18 mouse cellular contexts compared by ENCODE assay signal in the genomic region with DNA sequence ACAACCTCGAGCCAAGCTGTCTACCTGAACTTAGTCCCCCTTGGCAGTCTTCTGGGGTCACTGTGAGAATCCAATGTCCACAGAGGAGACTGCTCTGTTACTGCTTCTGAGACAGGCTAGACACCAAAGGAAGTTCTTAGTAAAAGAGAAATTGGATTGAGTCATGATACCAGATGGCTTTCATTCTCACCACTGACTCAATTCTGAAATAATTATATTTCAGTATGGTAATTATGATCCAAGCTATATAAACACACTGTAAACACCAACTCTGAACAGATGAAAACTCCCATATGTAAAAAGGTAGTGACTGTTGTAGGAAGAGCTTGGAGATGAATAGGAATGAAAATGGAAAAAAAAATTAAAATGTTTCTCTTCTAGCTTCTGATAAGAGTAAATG. TPM values are rescaled to one million over a fixed set of nuclear protein-coding genes. Genes with fewer than 3 reads are reported as not detected.
DNase-seq lines count a peak whose midpoint lies in the region; ATAC-seq and TF ChIP-seq lines count a peak whose summit lies in the region.
"Had no signal": no experiment of that assay in that cellular context is flagged by ENCODE, and none has a peak within 500 bp of the region (broad histone marks: within the 10 kb centered on the region; RNA-seq: fewer than 3 reads in every experiment).

No protein-coding gene starts in this region.

- H3K36me3 ChIP-seq in lung, embryonic 16.5 days (ENCODE audit: control insufficient read depth, insufficient read depth, low read length): peaks cover 11% of the 10 kb centered on the region
- H3K36me3 ChIP-seq in stomach, postnatal 0 days (ENCODE audit: control insufficient read depth, insufficient read depth, low read length): no peaks in the 10 kb centered on the region
- H3K36me3 ChIP-seq: midbrain, embryonic 15.5 days had no signal

- DNase-seq in frontal cortex, postnatal 10 days (ENCODE audit: low spot score in 2 of 2): no peak
- no peak for DNase-seq in lung, adult 18-20 months
- DNase-seq in brain, adult 2 months (ENCODE audit: low read depth, low spot score): peak; percentile 71
- DNase-seq in stomach, postnatal 0 days (ENCODE audit: low spot score): no peak
- no peak for DNase-seq in MN1 (ENCODE audit: low spot score)
- DNase-seq: cerebellum, adult 11-12 months; kidney, postnatal 10 days; liver, embryonic 13.5 days; thymus, adult 18-20 months had no signal

- WGBS in lung, embryonic 16.5 days: 77% methylated on average over 1 of the region's 1 CpGs
- 58% methylated on average over 1 of the region's 1 CpGs for WGBS in stomach, postnatal 0 days

- peak; percentile 47; the same call in 1 of the 2 replicates for ATAC-seq in frontal cortex, adult (ENCODE audit: low TSS enrichment)
- ATAC-seq in lung, embryonic 16.5 days (ENCODE audit: low read depth): peak; percentile 77
- no peak for ATAC-seq in stomach, postnatal 0 days (ENCODE audit: low FRiP score, low TSS enrichment)
- ATAC-seq: inflammation-experienced regulatory T-cells, adult 6 months; midbrain, embryonic 15.5 days had no signal

- H3K4me2 ChIP-seq in lung, embryonic 16.5 days (ENCODE audit: low read depth, low read length): no peak overlapping the region
- H3K4me2 ChIP-seq in stomach, postnatal 0 days (replicated peaks; ENCODE audit: low read depth): no peak overlapping the region
- H3K4me2 ChIP-seq: liver, embryonic 13.5 days; midbrain, embryonic 15.5 days had no signal

- H3K9me3 ChIP-seq in lung, embryonic 16.5 days (ENCODE audit: control insufficient read depth, low read length): no peaks in the 10 kb centered on the region
- no peaks in the 10 kb centered on the region for H3K9me3 ChIP-seq in stomach, postnatal 0 days (ENCODE audit: control insufficient read depth, low read length)
- H3K9me3 ChIP-seq: hindbrain, embryonic 10.5 days; liver, embryonic 13.5 days; midbrain, embryonic 15.5 days had no signal

- peak overlapping the region; percentile 83 for H3K27ac ChIP-seq in lung, embryonic 16.5 days (ENCODE audit: low read length)
- H3K27ac ChIP-seq in stomach, postnatal 0 days (replicated peaks): 0 out of 2 replicates have a peak overlapping the region, but pooled peaks have one; percentile 9
- H3K27ac ChIP-seq: hindbrain, embryonic 10.5 days; left cerebral cortex, adult 2 months; liver, embryonic 13.5 days; midbrain, embryonic 15.5 days had no signal

- 0 out of 2 replicates have a peak, but pooled peaks cover 2% of the 10 kb centered on the region for H3K4me1 ChIP-seq in lung, embryonic 16.5 days (replicated peaks; ENCODE audit: control insufficient read depth, insufficient read depth, low read length)
- H3K4me1 ChIP-seq in stomach, postnatal 0 days (replicated peaks; ENCODE audit: control insufficient read depth, insufficient read depth): no peaks in the 10 kb centered on the region
- H3K4me1 ChIP-seq: midbrain, embryonic 15.5 days had no signal

- no peak for TF ChIP-seq CTCF in stomach, postnatal 0 days (IDR thresholded peaks at IDR 0.05; ENCODE audit: low read depth)

- H3K27me3 ChIP-seq in lung, embryonic 16.5 days (ENCODE audit: control insufficient read depth, insufficient read depth, low read depth, low read length): no peaks in the 10 kb centered on the region
- no peaks in the 10 kb centered on the region for H3K27me3 ChIP-seq in stomach, postnatal 0 days (ENCODE audit: control insufficient read depth, insufficient read depth, low read length)
- H3K27me3 ChIP-seq: liver, embryonic 13.5 days; midbrain, embryonic 15.5 days had no signal

- H3K9ac ChIP-seq in lung, embryonic 16.5 days (ENCODE audit: low read length): no peak overlapping the region
- H3K9ac ChIP-seq in stomach, postnatal 0 days (ENCODE audit: low read length): no peak overlapping the region
- H3K9ac ChIP-seq: liver, embryonic 13.5 days; midbrain, embryonic 15.5 days had no signal

- TF ChIP-seq EP300 in stomach, postnatal 0 days (optimal IDR thresholded peaks at IDR 0.05): no peak

- H3K4me3 ChIP-seq in lung, embryonic 16.5 days (ENCODE audit: low read length): no peak overlapping the region
- no peak overlapping the region for H3K4me3 ChIP-seq in stomach, postnatal 0 days (ENCODE audit: low read depth, low read length)
- H3K4me3 ChIP-seq: hindbrain, embryonic 10.5 days; left cerebral cortex, adult 2 months; liver, embryonic 13.5 days; midbrain, embryonic 15.5 days had no signal

RNA-seq across cellular contexts. Expression of gene Brca1, which starts 7.6 kb away (rescaled TPM):
- polyA plus RNA-seq in lung, embryonic 16.5 days (2015; fragmentation: Nextera tagmentation; extraction: Ambion mirVana): 13.2 and 14.1 TPM in 2 replicates
- polyA plus RNA-seq in stomach, postnatal 0 days (2015; fragmentation: Nextera tagmentation; extraction: Ambion mirVana): 1.1 and 2.5 TPM in 2 replicates

RNA-seq across cellular contexts. Expression of gene Nbr1, which starts 7.8 kb away (rescaled TPM):
- 77.7 and 87.5 TPM in 2 replicates for polyA plus RNA-seq in lung, embryonic 16.5 days (2015; fragmentation: Nextera tagmentation; extraction: Ambion mirVana)
- 34.5 TPM in 2 replicates for polyA plus RNA-seq in stomach, postnatal 0 days (2015; fragmentation: Nextera tagmentation; extraction: Ambion mirVana)

RNA-seq across cellular contexts. Expression of gene Tmem106a, which starts 37.9 kb away (rescaled TPM):
- 4.7 and 7.1 TPM in 2 replicates for polyA plus RNA-seq in lung, embryonic 16.5 days (2015; fragmentation: Nextera tagmentation; extraction: Ambion mirVana)
- polyA plus RNA-seq in stomach, postnatal 0 days (2015; fragmentation: Nextera tagmentation; extraction: Ambion mirVana): 10.0 TPM in 2 replicates

RNA-seq across cellular contexts. Expression of gene Gm11634, which starts 54.9 kb away (rescaled TPM):
- not detected in 2 replicates for polyA plus RNA-seq in lung, embryonic 16.5 days (2015; fragmentation: Nextera tagmentation; extraction: Ambion mirVana)
- 0.13 TPM in 1 of 2 replicates, not detected in the other for polyA plus RNA-seq in stomach, postnatal 0 days (2015; fragmentation: Nextera tagmentation; extraction: Ambion mirVana)
- polyA plus RNA-seq: embryonic facial prominence, embryonic 11.5 days; heart, embryonic 16.5 days; hindbrain, embryonic 10.5 days; limb, embryonic 11.5 days; liver, embryonic 13.5 days; midbrain, embryonic 15.5 days had no signal
